Mouse (Mus musculus) granulocyte monocyte progenitor cell, adult 5-6 weeks (primary cell): ENCODE data around the gene Dock2. TPM values are rescaled to one million over a fixed set of nuclear protein-coding genes. Genes with fewer than 3 reads are reported as not detected.

Experiments
- ATAC-seq: replicated peaks from 2 replicates; pipeline ENCODE4 v1.8.0; 2016; ENCODE audit warnings: mild to moderate bottlenecking, moderate TSS enrichment, inconsistent platforms; ENCODE audit not compliant: poor library complexity, severe bottlenecking
- total RNA-seq, 2 experiments: library from RNA; stranded (forward) in 1 of 2; stranded (reverse) in 1 of 2; fragments of 200-712, 200-1000 nt in 1 of 2; fragments of >200 nt in 1 of 2; fragmentation: Nextera tagmentation in 1 of 2; gene quantifications; 2 replicates each; pipeline ENCODE4 v1.2.3; 2014 to 2017

The Dock2 gene
- total RNA-seq, 2 experiments from 2014 or later, result 101 to 123 TPM

DNA sequence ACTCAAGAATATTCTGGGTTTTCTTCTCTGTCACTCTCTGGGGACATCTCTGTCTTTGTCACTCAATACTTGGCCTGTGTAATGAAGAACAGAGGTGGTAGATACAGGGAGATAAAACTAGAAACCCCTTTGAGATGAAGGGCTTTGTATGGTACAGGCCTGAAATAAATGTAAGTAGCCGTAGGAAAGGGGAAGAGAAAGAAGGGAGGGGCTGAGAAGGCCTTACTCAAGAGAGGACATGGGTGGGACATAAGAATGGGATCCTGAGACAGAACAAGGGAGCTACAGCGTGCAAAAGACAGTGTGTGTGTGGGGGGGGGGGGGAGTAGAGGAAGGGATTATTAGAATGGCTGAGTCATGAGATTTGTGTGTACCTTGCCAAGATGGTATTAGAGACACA, 474.3 kb downstream of the Dock2 start:
- ATAC-seq, result peak; percentile 93

DNA sequence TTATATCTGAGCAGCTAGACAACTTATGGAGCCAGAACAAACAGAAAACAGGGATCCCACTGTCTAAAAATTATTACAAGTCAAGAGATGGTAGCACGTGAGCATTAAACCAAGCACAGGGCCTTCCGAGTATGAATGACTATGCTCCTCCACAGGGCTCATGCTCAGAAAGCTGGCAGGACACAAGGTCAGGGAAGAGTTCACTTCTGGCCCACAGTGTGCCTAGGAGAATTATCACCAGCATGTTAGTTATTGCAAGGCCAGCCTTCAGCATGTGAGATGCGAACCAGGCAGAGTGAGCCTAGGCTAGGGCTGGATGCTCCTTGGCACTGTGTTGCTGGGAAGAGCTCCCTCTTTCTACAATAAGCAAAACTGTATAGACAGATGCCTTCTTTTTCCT, 475.0 kb downstream of the Dock2 start:
- no peak for ATAC-seq

DNA sequence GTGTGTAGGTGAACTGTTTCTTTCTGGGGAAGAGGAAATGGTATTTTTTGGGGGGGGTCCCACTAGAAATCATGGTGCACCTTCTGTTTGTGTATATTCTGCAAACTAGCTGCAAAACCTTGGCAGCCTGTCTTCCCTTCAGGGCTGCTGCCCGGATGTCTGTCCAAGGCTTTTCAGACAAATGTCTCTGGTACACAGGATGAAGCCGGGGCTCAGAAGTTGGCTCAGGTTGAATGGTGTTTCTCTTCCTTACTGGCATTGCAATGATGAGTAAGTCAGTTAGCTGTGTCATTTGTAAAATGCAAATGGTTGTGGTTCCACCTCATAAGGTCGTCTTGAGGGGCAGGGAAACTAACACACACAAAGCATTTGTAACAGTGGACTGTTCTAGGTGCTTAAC, 477.5 kb downstream of the Dock2 start:
- no peak for ATAC-seq

DNA sequence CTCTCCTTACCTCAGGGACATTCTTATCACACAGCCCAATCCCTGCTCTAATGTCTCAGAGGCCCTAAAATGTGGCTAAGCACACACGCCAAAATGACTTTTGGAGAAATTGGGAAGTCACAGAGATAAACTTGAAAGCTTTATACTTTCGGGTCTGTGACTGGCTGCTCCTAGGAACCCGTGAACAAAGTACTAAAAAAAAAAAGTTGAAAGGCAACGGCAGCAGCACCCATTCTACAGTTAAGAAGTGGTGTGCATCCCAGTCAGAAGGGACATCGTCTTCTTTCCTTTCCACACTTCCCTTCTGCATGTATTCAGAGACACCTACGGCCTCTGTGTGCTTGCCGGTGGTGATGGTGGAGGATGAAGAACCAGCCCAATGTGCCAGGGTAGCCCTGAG, 483.6 kb downstream of the Dock2 start:
- ATAC-seq, result no peak

DNA sequence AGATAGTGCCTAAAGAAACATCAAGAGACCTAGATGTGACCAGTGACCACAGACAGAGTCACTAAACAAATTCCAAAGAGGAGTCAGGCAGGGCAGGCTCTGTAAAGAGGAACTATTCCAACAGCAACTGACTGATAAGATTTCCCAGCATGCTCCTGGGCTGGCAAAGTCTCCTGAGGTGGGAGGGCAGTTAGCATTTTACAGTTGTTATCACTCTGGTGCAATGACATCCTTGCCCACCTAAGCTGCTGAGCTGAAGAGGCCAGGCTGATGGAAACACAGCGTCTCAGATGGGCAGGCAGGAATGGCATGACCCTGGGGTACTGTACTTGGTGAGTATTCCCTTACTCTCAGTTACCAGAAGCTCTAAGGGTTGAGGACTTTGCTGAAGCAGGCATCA, 484.1 kb downstream of the Dock2 start:
- no peak for ATAC-seq

DNA sequence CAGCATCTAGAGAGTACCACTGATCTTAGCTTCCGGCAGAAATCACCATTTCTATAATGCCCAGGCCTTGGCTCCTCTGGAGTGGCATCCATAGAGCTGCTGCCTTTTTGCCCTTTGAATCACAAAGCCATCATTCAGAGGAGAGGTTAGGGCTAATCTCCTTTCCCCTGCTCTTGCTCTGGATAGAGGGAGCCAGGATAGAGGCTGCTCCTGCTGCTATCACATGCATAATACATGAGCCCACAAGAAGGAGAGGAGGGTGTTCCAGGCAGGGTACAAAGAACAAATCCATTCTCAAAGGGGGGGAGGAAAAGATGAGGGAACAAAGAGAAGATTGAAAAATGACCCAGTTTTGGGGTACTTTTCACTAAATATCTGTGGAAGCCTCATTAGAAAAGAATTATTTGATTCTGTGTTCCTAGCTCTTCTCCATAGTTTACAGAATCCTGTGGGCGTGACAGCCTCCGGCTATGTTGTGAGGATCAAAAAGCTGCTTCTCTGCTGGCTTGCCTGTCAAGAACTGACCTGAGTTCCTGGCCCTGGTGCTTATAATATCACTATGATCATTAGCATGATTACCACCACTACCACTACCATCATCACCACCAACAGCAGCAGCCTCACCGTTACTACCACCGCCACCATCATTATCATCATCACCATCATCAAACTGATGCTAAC, 485.9 kb downstream of the Dock2 start:
- ATAC-seq, result no peak

DNA sequence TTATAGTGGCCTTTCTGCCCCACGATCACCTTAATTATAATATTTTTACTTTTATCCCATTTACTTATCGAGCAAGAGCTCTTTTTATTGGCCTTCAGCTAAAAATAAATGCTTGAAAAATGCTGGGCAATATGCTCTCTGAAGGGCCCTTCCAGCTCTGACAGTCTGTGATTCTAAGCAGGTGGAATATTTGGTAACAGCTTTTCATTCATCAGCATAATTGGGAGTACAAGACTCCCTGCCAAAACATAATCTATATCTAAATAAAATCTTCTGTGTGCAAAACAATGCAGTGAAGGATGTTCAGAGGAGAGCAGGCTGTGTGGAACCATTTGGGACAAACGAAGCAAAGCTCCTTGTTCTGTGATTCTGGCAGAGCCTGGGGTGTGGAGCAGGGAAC, 492.4 kb downstream of the Dock2 start:
- no peak for ATAC-seq

DNA sequence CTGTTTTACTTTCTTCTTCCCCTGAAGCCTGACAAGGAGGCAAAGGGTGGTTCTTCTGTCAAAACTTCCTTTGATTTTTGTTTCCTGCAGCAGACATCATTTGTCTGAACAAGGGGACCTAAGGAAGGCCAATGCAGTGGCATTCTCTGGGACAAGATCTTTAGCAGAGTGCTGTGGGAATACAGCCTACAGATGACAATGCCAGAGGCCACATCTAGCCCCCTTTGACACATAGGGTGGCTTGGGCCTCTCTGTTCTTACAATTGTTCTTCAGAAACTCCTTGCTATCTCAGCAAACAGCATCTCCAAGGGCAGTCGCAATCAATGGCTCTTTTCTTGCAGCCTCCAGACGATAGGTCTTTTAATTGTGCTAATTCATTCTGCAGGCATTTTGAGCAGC, 493.0 kb downstream of the Dock2 start:
- ATAC-seq, result no peak

DNA sequence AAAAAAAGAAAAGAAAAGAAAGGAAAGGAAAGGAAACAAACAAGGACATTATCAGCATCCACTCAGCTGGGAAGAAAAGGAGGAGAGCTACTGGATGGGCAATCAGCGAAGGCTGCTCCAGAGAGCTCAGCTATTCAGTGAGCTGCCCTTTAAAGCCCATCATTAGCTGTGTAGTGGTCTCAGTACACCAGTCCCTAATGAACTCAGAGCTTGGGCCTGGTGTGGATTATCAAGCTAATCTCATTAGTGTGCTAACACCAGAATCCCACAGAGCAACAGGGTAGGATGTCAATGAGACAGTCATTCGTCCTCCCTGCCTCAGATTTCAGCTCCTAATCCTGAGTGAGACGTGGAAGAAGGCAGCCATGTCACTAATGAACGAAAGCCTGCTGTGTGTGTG, 493.4 kb downstream of the Dock2 start:
- ATAC-seq, result no peak

DNA sequence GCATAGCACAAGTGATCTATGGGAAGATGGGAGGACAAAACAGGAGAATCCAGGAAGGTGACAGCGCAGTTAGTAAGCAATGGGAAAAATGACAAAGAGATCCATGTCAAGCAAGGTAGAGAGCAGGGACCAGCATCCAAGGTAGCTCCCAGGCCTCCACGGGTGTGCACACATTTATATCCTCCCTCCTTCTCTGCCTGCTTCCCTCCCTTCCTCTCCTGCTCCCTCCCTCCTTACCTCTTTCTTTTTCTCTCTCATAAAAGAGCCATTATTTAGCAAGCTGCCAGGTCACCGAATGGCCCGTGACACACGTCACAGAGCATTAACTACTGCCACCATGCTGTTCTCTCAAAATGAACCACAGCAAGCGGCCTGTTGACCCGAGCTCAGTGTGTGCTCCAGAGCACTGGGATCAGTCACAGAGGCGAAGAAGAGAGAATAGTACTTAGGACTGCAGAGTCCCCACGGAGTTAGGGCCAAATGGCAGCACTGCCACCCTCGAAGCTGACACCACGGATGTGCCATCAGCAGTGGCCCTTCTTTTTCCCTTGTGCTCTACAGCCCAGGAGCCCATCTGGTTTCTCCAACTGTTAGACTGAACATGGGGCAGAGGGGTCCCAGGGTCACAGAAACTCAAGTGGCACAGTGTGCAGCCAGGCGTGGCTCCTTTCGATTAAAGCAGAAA, 499.4 kb downstream of the Dock2 start:
- ATAC-seq, result no peak

DNA sequence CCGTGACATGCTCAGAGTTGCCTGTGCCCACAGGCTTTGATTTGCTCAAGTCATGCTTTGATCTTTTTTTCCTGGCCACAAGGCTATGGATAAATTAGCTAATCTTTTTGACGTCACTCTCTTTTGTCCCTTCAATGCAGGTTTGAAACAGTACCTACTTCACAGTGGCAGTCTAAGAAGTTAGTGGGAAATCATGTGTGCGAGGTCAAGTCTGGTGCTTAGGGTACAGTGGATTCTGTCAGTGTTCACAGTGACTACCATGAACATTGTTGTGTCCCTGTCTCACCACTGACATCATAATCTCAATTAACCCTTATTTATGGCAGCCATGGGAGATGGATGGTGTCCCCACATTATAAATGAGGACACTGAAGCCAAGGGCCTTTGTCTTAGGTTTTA, 506.6 kb downstream of the Dock2 start:
- ATAC-seq, result no peak

DNA sequence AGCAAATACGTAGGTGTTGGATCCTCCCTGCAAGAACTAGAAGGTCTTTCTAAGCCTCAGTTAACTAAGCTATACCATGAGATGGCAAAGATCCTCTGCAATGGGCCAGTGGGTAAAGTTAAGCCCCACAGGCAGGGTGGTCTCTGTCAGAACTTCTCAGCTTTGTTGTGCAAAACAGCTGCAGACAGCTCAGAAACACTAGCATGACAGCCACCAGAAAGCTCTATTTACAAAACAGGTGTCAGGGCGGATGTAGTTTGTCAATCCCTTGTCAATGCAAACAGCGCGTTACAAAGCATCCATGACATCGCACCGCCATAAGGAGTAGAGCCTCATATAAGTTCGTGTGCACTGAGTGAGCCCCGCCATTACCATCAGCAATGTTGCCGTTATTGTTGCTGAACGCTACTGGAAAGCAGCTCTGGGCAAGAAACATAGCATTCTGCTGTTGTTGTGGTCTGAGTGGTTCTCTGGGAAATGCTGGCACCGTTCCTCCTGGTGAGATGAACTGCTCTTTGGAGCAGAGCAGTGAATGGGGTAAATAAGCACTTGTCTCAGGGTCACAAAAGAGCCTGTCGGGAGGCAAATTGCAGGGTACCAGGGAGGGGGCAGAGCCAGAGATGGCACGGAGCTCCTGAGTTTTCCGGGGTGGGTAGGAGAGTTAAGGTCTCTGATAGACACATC, 507.2 kb downstream of the Dock2 start:
- ATAC-seq, result no peak

DNA sequence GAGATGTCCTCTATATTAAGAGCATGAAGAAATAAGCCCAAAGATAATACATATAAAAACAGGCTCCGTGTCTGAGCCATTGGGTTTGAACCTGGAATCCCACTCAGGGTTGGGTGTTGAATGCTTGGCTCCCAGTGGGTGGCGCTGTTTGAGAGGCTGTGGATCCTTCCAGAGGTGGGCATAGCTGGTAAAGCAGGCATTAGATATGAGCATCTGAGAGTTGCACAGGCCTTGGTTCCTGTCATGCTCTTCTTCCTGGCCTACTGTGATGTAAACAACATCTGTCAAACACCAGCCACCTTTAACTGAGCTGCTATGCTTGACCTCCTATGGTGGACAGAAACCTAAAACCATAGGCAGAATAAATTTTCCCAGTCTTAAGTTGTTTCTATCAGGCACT, 507.8 kb downstream of the Dock2 start:
- ATAC-seq, result peak; percentile 48; the same call in 1 of the 2 replicates

DNA sequence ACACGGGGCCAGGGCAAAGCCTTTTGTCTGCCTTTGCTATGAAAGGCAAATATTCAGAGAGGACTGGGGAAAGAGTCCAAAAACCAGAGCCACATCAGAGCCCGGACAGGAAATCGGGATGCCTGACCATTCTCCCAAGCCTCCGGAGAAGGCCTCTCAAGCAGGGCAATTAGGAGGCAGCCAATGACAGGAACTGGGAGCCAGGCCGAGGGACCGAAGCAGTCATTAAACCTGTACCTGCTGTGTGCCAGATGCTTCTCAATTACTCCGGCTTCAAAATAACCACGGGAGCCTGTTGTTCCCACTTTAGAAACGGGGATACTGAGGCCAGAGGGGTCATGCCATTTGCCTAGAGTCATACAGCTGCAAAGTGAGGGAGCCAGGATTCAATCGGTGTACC, 511.7 kb downstream of the Dock2 start:
- ATAC-seq, result no peak

DNA sequence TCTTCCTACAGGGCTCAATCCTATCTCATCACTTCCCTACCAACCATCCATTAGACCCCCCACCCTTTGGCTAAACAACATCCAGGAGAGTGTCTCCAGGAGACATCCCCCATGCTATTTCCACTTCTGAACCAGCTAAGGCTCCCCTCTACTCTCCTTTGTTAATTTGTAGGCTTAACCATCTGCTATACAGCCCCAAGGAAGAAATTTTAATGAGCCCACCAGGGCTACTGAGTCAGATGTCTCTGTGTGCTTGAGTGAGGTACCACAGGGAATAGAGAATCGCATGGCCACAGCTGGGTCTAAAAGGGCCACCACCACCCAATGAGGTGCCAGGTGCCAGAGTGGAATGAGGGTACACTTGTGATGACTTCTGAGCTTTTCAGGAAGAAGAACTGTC, 519.6 kb downstream of the Dock2 start:
- ATAC-seq, result no peak

DNA sequence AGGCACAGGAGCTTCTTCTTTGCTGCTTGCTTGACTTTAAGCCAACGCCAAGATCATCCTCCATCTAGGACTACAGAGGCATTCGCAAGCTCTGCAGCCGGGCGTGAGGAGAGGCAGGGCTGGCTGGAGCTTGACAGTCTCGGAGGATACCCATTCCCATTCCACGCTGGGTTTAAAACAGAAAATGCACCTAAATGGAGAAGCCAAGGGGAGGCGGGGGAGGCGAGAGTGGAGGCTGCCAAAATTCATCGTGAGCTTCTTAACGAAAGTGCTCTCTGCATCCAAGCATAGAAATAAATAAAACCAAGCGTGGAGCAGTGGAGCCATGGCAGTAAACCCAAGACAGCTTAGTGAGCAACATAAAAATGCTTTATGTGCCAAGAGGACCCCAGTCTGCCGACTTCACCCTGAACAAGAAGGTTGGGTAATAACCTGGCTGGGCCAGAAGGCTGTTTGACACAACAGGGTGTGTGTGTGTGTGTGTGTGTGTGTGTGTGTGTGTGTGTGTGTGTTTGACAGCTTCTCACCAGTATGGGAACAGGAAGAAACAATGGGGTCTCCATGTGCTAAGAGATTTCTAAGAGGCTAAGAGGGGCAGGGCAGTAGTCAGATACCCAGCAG, 524.7 kb downstream of the Dock2 start:
- no peak for ATAC-seq

DNA sequence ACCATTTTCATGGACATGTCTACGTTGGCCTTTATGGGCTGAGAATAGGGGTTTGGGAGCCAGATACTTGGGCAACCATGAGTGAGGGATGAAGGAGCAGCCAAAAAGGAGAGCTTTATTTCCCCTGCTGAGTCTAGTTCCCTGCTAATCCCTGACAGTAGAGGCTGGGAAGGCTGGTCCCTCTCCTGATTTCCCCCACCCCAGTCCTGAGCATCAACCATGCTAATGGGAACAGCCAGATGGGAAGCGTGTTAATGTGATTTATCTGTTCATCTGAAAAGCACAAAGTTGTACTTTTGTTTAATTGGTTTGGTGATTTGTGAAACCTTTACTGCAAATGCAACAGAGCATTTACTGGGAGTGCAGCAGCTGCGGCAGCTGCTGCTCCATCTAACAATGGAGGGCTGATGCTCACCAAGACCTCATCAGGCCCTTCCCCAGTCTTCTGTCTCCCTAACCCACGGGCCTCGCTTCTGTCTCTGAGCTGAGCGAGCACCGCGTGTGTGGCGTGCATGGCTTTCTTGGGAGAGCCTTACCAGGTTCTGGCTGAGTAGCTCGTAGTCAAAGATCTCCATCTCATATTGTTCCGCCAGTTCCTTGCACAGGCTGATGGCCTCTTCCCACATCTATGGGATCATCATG, 526.0 kb downstream of the Dock2 start:
- ATAC-seq, result no peak

DNA sequence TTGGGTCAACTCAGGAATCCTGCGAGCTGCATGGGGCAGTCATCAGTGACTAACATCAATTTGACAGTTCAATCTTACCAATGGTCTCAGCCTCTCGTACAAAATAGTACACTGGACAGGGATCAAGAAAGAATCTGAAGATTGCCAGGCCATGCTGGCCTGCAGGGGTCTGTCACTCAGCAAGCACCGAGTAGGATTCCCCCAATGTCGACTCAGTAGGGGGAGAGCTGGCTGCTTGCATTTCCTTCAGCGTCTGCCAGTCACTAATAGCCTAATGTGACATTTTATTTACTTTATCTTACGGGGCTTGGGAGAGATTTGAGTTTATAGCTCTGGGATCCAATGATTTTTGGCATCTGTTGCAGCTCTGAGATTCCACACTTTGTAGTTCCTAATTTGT, 540.7 kb downstream of the Dock2 start:
- no peak for ATAC-seq

DNA sequence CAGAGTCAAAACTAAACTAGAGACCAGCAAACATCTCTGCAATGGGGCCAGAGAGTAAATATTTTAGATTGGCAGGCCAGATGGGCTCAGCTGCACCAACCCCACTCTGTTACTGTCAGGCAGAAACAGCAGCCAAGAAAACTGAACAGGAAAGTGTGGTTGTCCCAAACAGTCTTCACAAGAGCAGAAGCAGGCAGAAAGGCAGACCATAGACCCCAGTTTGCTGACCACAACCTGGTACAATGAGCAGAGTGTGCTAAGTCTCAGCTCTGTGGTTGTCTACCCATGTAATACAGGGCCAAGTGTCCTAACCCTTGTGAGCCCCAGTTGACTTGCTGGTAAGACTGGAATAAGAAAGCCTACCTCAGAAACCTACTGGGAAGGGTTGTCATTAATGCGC, 543.4 kb downstream of the Dock2 start:
- ATAC-seq, result no peak

DNA sequence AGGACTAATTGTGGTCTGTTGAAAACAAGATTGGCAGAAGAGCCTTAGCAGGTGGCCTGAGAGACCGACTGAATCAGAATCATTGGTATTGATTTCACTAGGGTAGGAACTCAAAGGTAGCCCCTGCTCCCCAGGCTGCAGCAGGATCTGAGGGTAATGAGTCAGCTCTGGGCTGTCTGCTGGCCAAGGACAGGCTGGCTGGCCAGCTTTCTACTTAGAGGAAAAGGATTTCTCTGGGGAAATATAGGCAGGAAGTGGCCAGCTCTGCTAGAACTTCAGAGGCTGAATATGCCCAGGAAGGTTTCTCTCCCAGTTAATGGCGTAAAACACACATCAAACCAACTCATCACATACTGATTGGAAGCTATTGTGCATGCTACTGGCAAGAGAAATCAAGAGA, 544.0 kb downstream of the Dock2 start:
- ATAC-seq, result no peak

DNA sequence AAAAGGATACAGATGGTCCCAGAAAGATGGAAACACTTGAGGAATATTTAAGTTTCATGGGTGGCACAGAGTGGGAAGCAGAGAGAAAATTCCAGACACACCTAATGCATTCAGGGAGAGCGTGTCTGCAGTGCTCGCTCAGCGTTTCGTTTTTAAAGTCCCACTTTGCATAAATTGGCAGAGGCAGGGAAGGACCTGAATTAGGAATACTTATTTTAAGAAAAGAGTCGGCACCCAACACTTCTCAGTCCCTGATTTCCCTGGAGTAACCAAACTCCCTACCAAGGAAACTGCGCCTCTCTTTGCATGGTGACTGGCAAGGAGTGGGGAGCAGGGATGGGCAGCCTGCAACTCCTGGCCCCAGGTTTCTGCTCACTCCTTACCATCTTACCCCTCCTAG, 546.8 kb downstream of the Dock2 start:
- ATAC-seq, result no peak
